Mouse (Mus musculus): ENCODE data around the gene a. TPM values are rescaled to one million over a fixed set of nuclear protein-coding genes. Genes with fewer than 3 reads are reported as not detected.

a gene
- polyA plus RNA-seq, 1 experiment: not detected

DNA sequence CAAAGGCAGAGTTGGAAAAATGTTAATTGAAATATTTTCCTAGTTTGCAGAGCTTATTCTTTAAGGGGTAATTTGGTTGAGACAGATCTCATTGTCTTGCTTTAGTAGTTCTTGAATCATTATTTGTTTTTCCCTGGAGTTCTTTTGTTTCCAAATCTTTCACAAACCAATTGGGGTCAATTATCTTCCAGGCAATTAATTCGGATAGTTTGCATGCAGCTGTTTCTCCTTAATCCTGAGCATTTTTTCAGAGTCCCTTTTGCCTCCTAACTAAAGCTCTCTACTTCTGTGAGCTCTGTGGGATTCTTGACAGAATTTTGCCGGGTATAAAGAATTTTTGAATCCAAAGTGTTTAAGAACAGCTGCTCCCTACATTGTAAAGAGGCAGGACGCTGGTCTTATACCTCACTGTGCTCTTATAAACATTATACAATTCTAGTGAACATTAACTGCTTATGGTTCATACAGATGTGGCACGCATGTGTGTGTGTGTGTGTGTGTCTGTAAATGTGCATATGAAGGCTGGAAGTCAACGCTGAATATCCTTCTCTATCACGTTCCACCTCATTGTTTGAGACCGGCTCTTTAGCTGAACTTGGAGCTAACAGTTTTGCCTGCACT lies 134.3 kb downstream of the a start:
- no peak overlapping the region for H3K4me3 ChIP-seq (ENCODE audit: low read depth, low read length)
- H3K36me3 ChIP-seq (ENCODE audit: control insufficient read depth, insufficient read depth, low read length, poor library complexity, severe bottlenecking): no peaks in the 10 kb centered on the region
- H3K27ac ChIP-seq (ENCODE audit: insufficient read depth, low read length): no peak overlapping the region
- H3K27me3 ChIP-seq (ENCODE audit: control insufficient read depth, insufficient read depth, low read length, poor library complexity, severe bottlenecking): no peaks in the 10 kb centered on the region
- no peaks in the 10 kb centered on the region for H3K9me3 ChIP-seq (replicated peaks; ENCODE audit: control insufficient read depth, insufficient read depth, low read length, poor library complexity, severe bottlenecking)
- H3K9ac ChIP-seq (ENCODE audit: low read depth, poor library complexity, severe bottlenecking): no peak overlapping the region
- TF ChIP-seq POLR2A (IDR thresholded peaks at IDR 0.05; ENCODE audit: insufficient read depth, low read length) (no peak), CTCF (IDR thresholded peaks at IDR 0.05; ENCODE audit: low read depth, low read length) (no peak), EP300 (IDR thresholded peaks at IDR 0.05; ENCODE audit: insufficient read depth, low read depth, low read length) (no peak)
- no peaks in the 10 kb centered on the region for H3K4me1 ChIP-seq (ENCODE audit: control insufficient read depth, insufficient read depth, low read length)

GRCm38 (mm10) chr2:154926843-154927242 lies 135.6 kb downstream of the a start:
- no peak overlapping the region for H3K27ac ChIP-seq (ENCODE audit: insufficient read depth, low read length)
- H3K36me3 ChIP-seq (ENCODE audit: control insufficient read depth, insufficient read depth, low read length, poor library complexity, severe bottlenecking): no peaks in the 10 kb centered on the region
- no peak overlapping the region for H3K9ac ChIP-seq (ENCODE audit: low read depth, poor library complexity, severe bottlenecking)
- no peaks in the 10 kb centered on the region for H3K9me3 ChIP-seq (replicated peaks; ENCODE audit: control insufficient read depth, insufficient read depth, low read length, poor library complexity, severe bottlenecking)
- TF ChIP-seq POLR2A (IDR thresholded peaks at IDR 0.05; ENCODE audit: insufficient read depth, low read length): no peak
- no peak for TF ChIP-seq CTCF (IDR thresholded peaks at IDR 0.05; ENCODE audit: low read depth, low read length)
- TF ChIP-seq EP300 (IDR thresholded peaks at IDR 0.05; ENCODE audit: insufficient read depth, low read depth, low read length): no peak
- H3K27me3 ChIP-seq (ENCODE audit: control insufficient read depth, insufficient read depth, low read length, poor library complexity, severe bottlenecking): no peaks in the 10 kb centered on the region
- H3K4me1 ChIP-seq (ENCODE audit: control insufficient read depth, insufficient read depth, low read length): no peaks in the 10 kb centered on the region
- no peak overlapping the region for H3K4me3 ChIP-seq (ENCODE audit: low read depth, low read length)

DNA sequence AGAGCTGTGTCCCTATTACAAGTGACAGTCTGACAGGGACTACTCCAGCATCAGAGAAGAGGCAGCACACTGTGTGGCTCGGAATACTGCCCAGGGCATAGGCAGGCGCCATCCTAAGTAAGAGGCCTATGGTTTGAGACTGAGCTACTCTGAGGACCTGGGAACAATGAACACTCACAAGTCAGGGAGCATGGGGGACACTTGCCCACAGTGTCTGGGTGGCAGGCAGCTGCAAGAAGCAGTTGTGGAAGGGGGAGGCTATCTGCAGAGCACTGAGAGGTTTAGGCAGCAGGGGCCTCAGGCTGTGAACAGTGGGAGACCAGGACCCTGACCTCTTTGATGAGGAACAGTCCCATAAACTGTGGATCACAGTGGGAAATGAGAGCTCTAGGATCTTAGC lies 137.1 kb downstream of the a start:
- Histone ChIP-seq H3K9ac (ENCODE audit: low read depth, poor library complexity, severe bottlenecking) (no peak overlapping the region), H3K27ac (ENCODE audit: insufficient read depth, low read length) (no peak overlapping the region), H3K36me3 (ENCODE audit: control insufficient read depth, insufficient read depth, low read length, poor library complexity, severe bottlenecking) (no peaks in the 10 kb centered on the region)

DNA sequence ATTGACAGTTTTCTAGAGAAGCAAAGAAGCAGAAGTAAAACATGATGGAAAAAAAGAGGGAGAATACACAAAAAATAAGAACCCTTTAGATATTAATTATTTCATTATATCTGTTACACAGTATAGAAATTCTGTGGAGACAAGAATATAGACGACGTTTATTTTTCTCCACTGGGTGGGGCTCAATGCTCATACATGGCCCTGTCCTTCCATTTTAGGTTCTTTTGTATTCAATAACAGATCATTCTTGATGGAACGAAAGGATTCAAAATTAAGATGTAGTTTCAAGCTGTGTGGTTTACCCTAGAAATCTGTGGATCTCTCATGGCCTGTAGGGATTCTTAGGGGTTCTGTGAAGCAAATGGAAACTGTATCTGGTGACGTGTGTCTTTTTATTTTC lies 142.7 kb downstream of the a start:
- TF ChIP-seq POLR2A (IDR thresholded peaks at IDR 0.05; ENCODE audit: insufficient read depth, low read length): no peak
- no peak overlapping the region for H3K27ac ChIP-seq (ENCODE audit: insufficient read depth, low read length)

More for the DNA sequence above, 137.1 kb downstream of the a start:
- TF ChIP-seq CTCF (IDR thresholded peaks at IDR 0.05; ENCODE audit: low read depth, low read length) (no peak), EP300 (IDR thresholded peaks at IDR 0.05; ENCODE audit: insufficient read depth, low read depth, low read length) (no peak), POLR2A (IDR thresholded peaks at IDR 0.05; ENCODE audit: insufficient read depth, low read length) (no peak)
- H3K4me3 ChIP-seq (ENCODE audit: low read depth, low read length): no peak overlapping the region
- H3K9me3 ChIP-seq (replicated peaks; ENCODE audit: control insufficient read depth, insufficient read depth, low read length, poor library complexity, severe bottlenecking): no peaks in the 10 kb centered on the region
- H3K4me1 ChIP-seq (ENCODE audit: control insufficient read depth, insufficient read depth, low read length): no peaks in the 10 kb centered on the region
- H3K27me3 ChIP-seq (ENCODE audit: control insufficient read depth, insufficient read depth, low read length, poor library complexity, severe bottlenecking): no peaks in the 10 kb centered on the region

GRCm38 (mm10) chr2:154936106-154936505 lies 144.9 kb downstream of the a start:
- Histone ChIP-seq H3K36me3 (ENCODE audit: control insufficient read depth, insufficient read depth, low read length, poor library complexity, severe bottlenecking) (no peaks in the 10 kb centered on the region), H3K27ac (ENCODE audit: insufficient read depth, low read length) (no peak overlapping the region), H3K9ac (ENCODE audit: low read depth, poor library complexity, severe bottlenecking) (no peak overlapping the region), H3K4me1 (ENCODE audit: control insufficient read depth, insufficient read depth, low read length) (no peaks in the 10 kb centered on the region), H3K9me3 (replicated peaks; ENCODE audit: control insufficient read depth, insufficient read depth, low read length, poor library complexity, severe bottlenecking) (no peaks in the 10 kb centered on the region), H3K27me3 (ENCODE audit: control insufficient read depth, insufficient read depth, low read length, poor library complexity, severe bottlenecking) (no peaks in the 10 kb centered on the region), H3K4me3 (ENCODE audit: low read depth, low read length) (no peak overlapping the region)
- TF ChIP-seq CTCF (IDR thresholded peaks at IDR 0.05; ENCODE audit: low read depth, low read length) (no peak), POLR2A (IDR thresholded peaks at IDR 0.05; ENCODE audit: insufficient read depth, low read length) (no peak), EP300 (IDR thresholded peaks at IDR 0.05; ENCODE audit: insufficient read depth, low read depth, low read length) (no peak)

More for the DNA sequence above, 142.7 kb downstream of the a start:
- Histone ChIP-seq H3K27me3 (ENCODE audit: control insufficient read depth, insufficient read depth, low read length, poor library complexity, severe bottlenecking) (no peaks in the 10 kb centered on the region), H3K36me3 (ENCODE audit: control insufficient read depth, insufficient read depth, low read length, poor library complexity, severe bottlenecking) (no peaks in the 10 kb centered on the region), H3K9me3 (replicated peaks; ENCODE audit: control insufficient read depth, insufficient read depth, low read length, poor library complexity, severe bottlenecking) (no peaks in the 10 kb centered on the region), H3K4me1 (ENCODE audit: control insufficient read depth, insufficient read depth, low read length) (no peaks in the 10 kb centered on the region), H3K4me3 (ENCODE audit: low read depth, low read length) (no peak overlapping the region), H3K9ac (ENCODE audit: low read depth, poor library complexity, severe bottlenecking) (no peak overlapping the region)

DNA sequence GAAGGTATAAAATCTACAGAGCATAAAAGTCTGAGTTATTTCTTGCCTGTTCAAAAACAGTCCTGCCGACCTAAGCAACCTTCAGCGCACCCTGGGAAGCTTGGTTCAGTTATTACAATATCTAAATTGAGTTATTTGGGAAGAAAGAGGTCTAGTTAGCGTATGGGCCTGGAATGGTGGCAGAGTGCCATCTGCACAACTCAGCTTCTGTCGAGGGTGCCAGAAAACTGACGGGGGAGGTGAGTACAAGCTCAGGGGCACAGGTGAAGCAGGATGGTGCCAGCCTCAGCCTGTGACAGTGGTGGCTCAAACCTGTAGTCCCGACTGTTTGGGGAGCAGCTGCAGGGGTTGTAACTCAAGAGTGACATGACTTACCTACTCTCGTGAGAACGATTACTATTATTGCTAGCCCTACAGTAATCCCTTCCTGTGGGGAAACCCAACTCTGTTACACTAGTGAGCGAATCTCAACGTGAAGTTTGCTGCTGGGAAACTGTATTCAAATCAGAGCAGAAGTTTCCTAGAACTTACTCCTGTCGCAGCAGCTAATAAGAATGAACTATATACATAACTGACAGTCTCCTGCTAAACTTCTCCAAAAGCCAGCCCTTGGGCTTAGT lies 145.4 kb downstream of the a start:
- Histone ChIP-seq H3K9ac (ENCODE audit: low read depth, poor library complexity, severe bottlenecking) (no peak overlapping the region), H3K27me3 (ENCODE audit: control insufficient read depth, insufficient read depth, low read length, poor library complexity, severe bottlenecking) (no peaks in the 10 kb centered on the region), H3K27ac (ENCODE audit: insufficient read depth, low read length) (no peak overlapping the region), H3K36me3 (ENCODE audit: control insufficient read depth, insufficient read depth, low read length, poor library complexity, severe bottlenecking) (no peaks in the 10 kb centered on the region), H3K9me3 (replicated peaks; ENCODE audit: control insufficient read depth, insufficient read depth, low read length, poor library complexity, severe bottlenecking) (no peaks in the 10 kb centered on the region), H3K4me3 (ENCODE audit: low read depth, low read length) (no peak overlapping the region), H3K4me1 (ENCODE audit: control insufficient read depth, insufficient read depth, low read length) (peaks cover 2% of the 10 kb centered on the region)
- TF ChIP-seq POLR2A (IDR thresholded peaks at IDR 0.05; ENCODE audit: insufficient read depth, low read length) (no peak), CTCF (IDR thresholded peaks at IDR 0.05; ENCODE audit: low read depth, low read length) (no peak), EP300 (IDR thresholded peaks at IDR 0.05; ENCODE audit: insufficient read depth, low read depth, low read length) (no peak)

All from ES-Bruce4 (cell line).